In the genomic region with DNA sequence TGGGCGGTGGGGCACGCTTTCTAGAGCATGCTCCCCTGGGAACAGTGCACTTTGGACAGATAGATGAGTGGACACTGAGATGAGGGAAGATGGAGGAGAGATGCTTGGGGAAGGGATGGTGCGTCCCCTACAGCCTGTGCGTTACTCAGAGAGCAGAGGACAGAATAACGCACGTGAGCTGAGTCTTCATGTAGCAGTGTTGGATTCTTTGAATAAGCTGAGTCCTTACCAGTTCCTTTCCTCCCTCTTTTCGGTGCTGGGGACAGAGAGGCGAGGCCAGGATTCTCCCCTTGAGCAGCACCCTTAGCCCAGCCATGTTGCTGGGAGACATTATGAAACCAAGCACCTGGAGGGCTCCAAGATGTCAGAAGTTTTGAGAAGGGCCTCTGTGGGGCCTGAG, we compare ENCODE assay signal across 15 mouse cellular contexts.
"Had no signal": no experiment of that assay in that cellular context is flagged by ENCODE, and none has a peak within 500 bp of the region (broad histone marks: within the 10 kb centered on the region; RNA-seq: fewer than 3 reads in every experiment).

No protein-coding gene starts in this region.

- H3K9me3 ChIP-seq: liver, embryonic 13.5 days; lung, embryonic 15.5 days; megakaryocyte, embryonic 14.5 days; midbrain, embryonic 13.5 days; stomach, embryonic 15.5 days had no signal

- H3K27me3 ChIP-seq: liver, embryonic 13.5 days; lung, embryonic 15.5 days; megakaryocyte, embryonic 14.5 days; midbrain, embryonic 13.5 days; stomach, embryonic 15.5 days had no signal

- H3K4me3 ChIP-seq: liver, embryonic 13.5 days; lung, embryonic 15.5 days; megakaryocyte, embryonic 14.5 days; midbrain, embryonic 13.5 days; stomach, embryonic 15.5 days had no signal

- H3K9ac ChIP-seq: liver, embryonic 13.5 days; liver, postnatal 0 days; lung, embryonic 15.5 days; midbrain, embryonic 13.5 days; stomach, embryonic 15.5 days had no signal

- H3K27ac ChIP-seq: liver, embryonic 13.5 days; lung, embryonic 15.5 days; macrophage; midbrain, embryonic 13.5 days; stomach, embryonic 15.5 days had no signal

- H3K4me2 ChIP-seq: liver, embryonic 13.5 days; lung, embryonic 15.5 days; midbrain, embryonic 13.5 days; stomach, embryonic 15.5 days had no signal

- ATAC-seq: liver, postnatal 0 days; midbrain, embryonic 13.5 days had no signal

- DNase-seq: kidney, adult 2 months; kidney, postnatal 25 days; layer of hippocampus, adult 9-11 months; liver; liver, embryonic 13.5 days; liver, postnatal 0 days; lung, postnatal 14 days; right cerebral cortex, postnatal 14 days; thymus, adult 2 months; thymus, postnatal 4 days had no signal

- H3K36me3 ChIP-seq: liver, embryonic 13.5 days; lung, embryonic 15.5 days; midbrain, embryonic 13.5 days; stomach, embryonic 15.5 days had no signal
